Mouse (Mus musculus) liver, embryonic 14.5 days (tissue): ENCODE data around the gene Pvrig. TPM values are rescaled to one million over a fixed set of nuclear protein-coding genes. Genes with fewer than 3 reads are reported as not detected.

Source experiments
- polyA plus RNA-seq, 2 experiments: library from polyadenylated mRNA; depleted of rRNA in 1 of 2; stranded (reverse) in 1 of 2; unstranded in 1 of 2; fragments of >200 nt; fragmentation: Nextera tagmentation in 1 of 2; extraction: Ambion mirVana in 1 of 2; gene quantifications; 2 replicates each; pipeline versions ENCODE4 v1.2.1 to v1.2.3; 2012 to 2014

The Pvrig gene
- polyA plus RNA-seq, 2 experiments, result 0.33 to 0.36 TPM

Other genes starting within 250 kb of the Pvrig start
- 5.3 and 7.7 TPM in 2 replicates for gene Zscan21, start 225.1 kb upstream of the Pvrig start, polyA plus RNA-seq (2012; rRNA removed)
- gene Zscan21, start 225.1 kb upstream of the Pvrig start, polyA plus RNA-seq (2014; fragmentation: Nextera tagmentation; extraction: Ambion mirVana), result 13.3 and 13.9 TPM in 2 replicates
- gene Zfp113, start 186.2 kb upstream of the Pvrig start, polyA plus RNA-seq (2012; rRNA removed), result 0.81 and 1.4 TPM in 2 replicates
- gene Zfp113, start 186.2 kb upstream of the Pvrig start, polyA plus RNA-seq (2014; fragmentation: Nextera tagmentation; extraction: Ambion mirVana), result 2.6 and 2.7 TPM in 2 replicates
- 57.7 and 62.4 TPM in 2 replicates for gene Cops6, start 180.9 kb upstream of the Pvrig start, polyA plus RNA-seq (2012; rRNA removed)
- gene Cops6, start 180.9 kb upstream of the Pvrig start, polyA plus RNA-seq (2014; fragmentation: Nextera tagmentation; extraction: Ambion mirVana), result 123 and 128 TPM in 2 replicates
- 10.3 and 10.8 TPM in 2 replicates for gene Ap4m1, start 170.0 kb upstream of the Pvrig start, polyA plus RNA-seq (2012; rRNA removed)
- gene Ap4m1, start 170.0 kb upstream of the Pvrig start, polyA plus RNA-seq (2014; fragmentation: Nextera tagmentation; extraction: Ambion mirVana), result 3.9 and 4.6 TPM in 2 replicates
- 96.1 and 116 TPM in 2 replicates for gene Mcm7, start 169.5 kb upstream of the Pvrig start, polyA plus RNA-seq (2012; rRNA removed)
- 182 and 200 TPM in 2 replicates for gene Mcm7, start 169.5 kb upstream of the Pvrig start, polyA plus RNA-seq (2014; fragmentation: Nextera tagmentation; extraction: Ambion mirVana)
- gene Taf6, start 154.5 kb upstream of the Pvrig start, polyA plus RNA-seq (2012; rRNA removed), result 32.8 and 34.7 TPM in 2 replicates
- gene Taf6, start 154.5 kb upstream of the Pvrig start, polyA plus RNA-seq (2014; fragmentation: Nextera tagmentation; extraction: Ambion mirVana), result 33.2 and 37.9 TPM in 2 replicates
- gene Cnpy4, start 154.5 kb upstream of the Pvrig start, polyA plus RNA-seq (2012; rRNA removed), result 6.3 and 9.5 TPM in 2 replicates
- gene Cnpy4, start 154.5 kb upstream of the Pvrig start, polyA plus RNA-seq (2014; fragmentation: Nextera tagmentation; extraction: Ambion mirVana), result 12.6 and 12.8 TPM in 2 replicates
- gene Mblac1, start 147.6 kb upstream of the Pvrig start, polyA plus RNA-seq (2012; rRNA removed), result 1.8 and 2.2 TPM in 2 replicates
- gene Mblac1, start 147.6 kb upstream of the Pvrig start, polyA plus RNA-seq (2014; fragmentation: Nextera tagmentation; extraction: Ambion mirVana), result 2.2 and 2.9 TPM in 2 replicates
- 0.09 and 0.10 TPM in 2 replicates for gene Nxpe5, start 116.1 kb upstream of the Pvrig start, polyA plus RNA-seq (2012; rRNA removed)
- 0.09 and 0.23 TPM in 2 replicates for gene Nxpe5, start 116.1 kb upstream of the Pvrig start, polyA plus RNA-seq (2014; fragmentation: Nextera tagmentation; extraction: Ambion mirVana)
- gene Lamtor4, start 86.5 kb upstream of the Pvrig start, polyA plus RNA-seq (2012; rRNA removed), result 26.2 and 36.3 TPM in 2 replicates
- gene Lamtor4, start 86.5 kb upstream of the Pvrig start, polyA plus RNA-seq (2014; fragmentation: Nextera tagmentation; extraction: Ambion mirVana), result 35.5 and 35.6 TPM in 2 replicates
- 22.4 and 27.6 TPM in 2 replicates for gene BC037034, start 77.9 kb upstream of the Pvrig start, polyA plus RNA-seq (2012; rRNA removed)
- gene BC037034, start 77.9 kb upstream of the Pvrig start, polyA plus RNA-seq (2014; fragmentation: Nextera tagmentation; extraction: Ambion mirVana), result 1.9 and 2.5 TPM in 2 replicates
- 0.01 TPM in 1 of 2 replicates, not detected in the other for gene Gal3st4, start 69.1 kb upstream of the Pvrig start, polyA plus RNA-seq (2012; rRNA removed)
- gene Gal3st4, start 69.1 kb upstream of the Pvrig start, polyA plus RNA-seq (2014; fragmentation: Nextera tagmentation; extraction: Ambion mirVana), result 0.14 and 0.18 TPM in 2 replicates
- not detected in 2 replicates for gene Gm43720, start 62.0 kb upstream of the Pvrig start, polyA plus RNA-seq (2012; rRNA removed)
- 0.01 and 0.04 TPM in 2 replicates for gene Gm43720, start 62.0 kb upstream of the Pvrig start, polyA plus RNA-seq (2014; fragmentation: Nextera tagmentation; extraction: Ambion mirVana)
- gene Gpc2, start 62.0 kb upstream of the Pvrig start, polyA plus RNA-seq (2012; rRNA removed), result 1.7 and 2.5 TPM in 2 replicates
- gene Gpc2, start 62.0 kb upstream of the Pvrig start, polyA plus RNA-seq (2014; fragmentation: Nextera tagmentation; extraction: Ambion mirVana), result not detected in 2 replicates
- 2.7 and 3.1 TPM in 2 replicates for gene Stag3, start 61.7 kb upstream of the Pvrig start, polyA plus RNA-seq (2012; rRNA removed)
- 1.8 and 1.9 TPM in 2 replicates for gene Stag3, start 61.7 kb upstream of the Pvrig start, polyA plus RNA-seq (2014; fragmentation: Nextera tagmentation; extraction: Ambion mirVana)
- 1.3 and 1.9 TPM in 2 replicates for gene Zfp157, start 99.5 kb downstream of the Pvrig start, polyA plus RNA-seq (2012; rRNA removed)
- gene Zfp157, start 99.5 kb downstream of the Pvrig start, polyA plus RNA-seq (2014; fragmentation: Nextera tagmentation; extraction: Ambion mirVana), result 2.5 and 4.6 TPM in 2 replicates
- not detected in 2 replicates for gene 1700123K08Rik, start 222.8 kb downstream of the Pvrig start, polyA plus RNA-seq (2012; rRNA removed)
- not detected in 2 replicates for gene 1700123K08Rik, start 222.8 kb downstream of the Pvrig start, polyA plus RNA-seq (2014; fragmentation: Nextera tagmentation; extraction: Ambion mirVana)